Mouse (Mus musculus): ENCODE measurements around the gene Dio1.

- TF ChIP-seq CTCF (conservative IDR thresholded peaks at IDR 0.05; ENCODE audit: low read length): no peak
- no peak for TF ChIP-seq POU5F1 (IDR thresholded peaks at IDR 0.05; ENCODE audit: borderline replicate concordance, low read length)
- no peak for TF ChIP-seq NANOG (IDR thresholded peaks at IDR 0.05; ENCODE audit: borderline replicate concordance, low read length)
These were observed 20.6 kb downstream of the Dio1 start for GRCm38 (mm10) chr4:107286386-107286785.
